Mouse (Mus musculus): Measurements from ENCODE around the gene Syk.

Gene Syk

GRCm38 (mm10) chr13:52566777-52567176, 16.2 kb upstream of the Syk start:
- WGBS: 93% methylated on average over 7 of the region's 7 CpGs

- WGBS: 29% methylated on average over 8 of the region's 8 CpGs
These were observed 13.7 kb upstream of the Syk start for GRCm38 (mm10) chr13:52569194-52569769.

GRCm38 (mm10) chr13:52570276-52570675, 12.7 kb upstream of the Syk start:
- 51% methylated on average over 9 of the region's 9 CpGs for WGBS

GRCm38 (mm10) chr13:52571591-52572384, 11.2 kb upstream of the Syk start:
- WGBS: 63% methylated on average over 11 of the region's 11 CpGs

GRCm38 (mm10) chr13:52572451-52573446, 10.2 kb upstream of the Syk start:
- 79% methylated on average over 9 of the region's 9 CpGs for WGBS

- 81% methylated on average over 2 of the region's 2 CpGs for WGBS
These were observed 8.7 kb upstream of the Syk start for GRCm38 (mm10) chr13:52574311-52574710.

GRCm38 (mm10) chr13:52575483-52575882, 7.5 kb upstream of the Syk start:
- 84% methylated on average over 6 of the region's 6 CpGs for WGBS

GRCm38 (mm10) chr13:52576021-52576614, 6.9 kb upstream of the Syk start:
- 73% methylated on average over 7 of the region's 7 CpGs for WGBS

- 45% methylated on average over 10 of the region's 10 CpGs for WGBS
These were observed 6.1 kb upstream of the Syk start for GRCm38 (mm10) chr13:52576841-52577240.

- 63% methylated on average over 3 of the region's 3 CpGs for WGBS
These were observed 5.5 kb upstream of the Syk start for GRCm38 (mm10) chr13:52577326-52577920.

GRCm38 (mm10) chr13:52577939-52578338, 5.0 kb upstream of the Syk start:
- whole genome bisulfite sequencing: 56% methylated on average over 4 of the region's 4 CpGs

- 53% methylated on average over 2 of the region's 2 CpGs for WGBS
These were observed 4.2 kb upstream of the Syk start for GRCm38 (mm10) chr13:52578776-52579175.

GRCm38 (mm10) chr13:52582506-52582877, 481 bp upstream of the Syk start:
- WGBS: 37% methylated on average over 9 of the region's 9 CpGs

- WGBS: 44% methylated on average over 13 of the region's 13 CpGs
These were observed 1.1 kb downstream of the Syk start for GRCm38 (mm10) chr13:52583943-52584562.

- 75% methylated on average over 17 of the region's 17 CpGs for WGBS
These were observed 1.9 kb downstream of the Syk start for GRCm38 (mm10) chr13:52584654-52585455.

- WGBS: 90% methylated on average over 4 of the region's 4 CpGs
These were observed 4.8 kb downstream of the Syk start for GRCm38 (mm10) chr13:52587761-52588160.

GRCm38 (mm10) chr13:52589043-52589442, 6.1 kb downstream of the Syk start:
- 91% methylated on average over 4 of the region's 4 CpGs for WGBS

GRCm38 (mm10) chr13:52591831-52592230, 8.9 kb downstream of the Syk start:
- WGBS: 92% methylated on average over 4 of the region's 4 CpGs

GRCm38 (mm10) chr13:52596692-52597091, 13.7 kb downstream of the Syk start:
- 89% methylated on average over 5 of the region's 5 CpGs for WGBS

GRCm38 (mm10) chr13:52597092-52597678, 14.2 kb downstream of the Syk start:
- 85% methylated on average over 11 of the region's 11 CpGs for WGBS

Data from cerebral cortex, adult 2 months (tissue).